Mouse (Mus musculus): Measurements from ENCODE around the gene Commd2.

DNA sequence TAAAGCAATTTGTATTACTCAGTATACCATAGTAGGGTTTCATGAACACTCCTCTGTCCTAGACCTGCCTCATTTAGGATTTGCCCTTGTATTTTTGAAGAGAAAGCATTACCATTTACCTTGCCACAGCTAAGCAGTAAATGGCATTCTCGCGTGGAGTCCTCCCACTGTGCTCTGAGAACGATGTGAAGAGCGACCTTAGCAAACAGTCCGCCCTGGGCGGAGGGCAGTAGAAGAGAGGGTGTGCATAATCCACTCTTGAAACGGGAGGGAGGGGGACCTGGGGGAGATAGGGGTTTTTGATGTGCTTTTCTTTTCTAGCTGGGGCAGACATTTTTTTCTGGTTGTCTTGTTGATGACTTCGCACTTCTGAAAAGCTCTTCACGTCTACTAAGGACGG lies 13.2 kb upstream of the Commd2 start:
- TF ChIP-seq CTCF (IDR thresholded peaks at IDR 0.05), result no peak
- no peak for TF ChIP-seq EP300 (IDR thresholded peaks at IDR 0.05)

Data from lung, postnatal 0 days (tissue).